In the genomic region with DNA sequence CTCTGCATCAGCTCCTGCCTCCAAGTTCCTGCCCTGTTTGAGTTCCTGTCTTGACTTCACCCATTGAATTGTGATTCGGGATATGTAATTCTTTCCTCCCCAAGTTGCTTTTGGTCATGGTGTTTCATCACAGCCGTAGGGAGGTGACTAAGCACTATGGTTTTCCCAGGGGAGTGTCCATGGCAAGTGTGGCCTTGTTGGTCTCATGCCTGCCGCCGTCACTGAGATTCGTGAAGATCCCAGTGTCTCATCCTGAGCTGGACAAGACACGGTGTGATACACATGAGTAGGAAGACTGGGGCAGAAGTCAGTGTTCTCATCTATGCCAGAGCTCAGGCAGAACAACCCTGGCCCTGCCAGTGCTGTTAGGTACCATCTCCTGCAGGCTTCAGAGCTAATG, we compare ENCODE assay signal across 28 mouse cellular contexts. TPM values are rescaled to one million over a fixed set of nuclear protein-coding genes. Genes with fewer than 3 reads are reported as not detected.
A peak's percentile ranks its signal among the peaks of the same experiment; 100 is the strongest.
DNase-seq lines count a peak whose midpoint lies in the region; ATAC-seq and TF ChIP-seq lines count a peak whose summit lies in the region.
"Had no signal": no experiment of that assay in that cellular context is flagged by ENCODE, and none has a peak within 500 bp of the region (broad histone marks: within the 10 kb centered on the region; RNA-seq: fewer than 3 reads in every experiment).

No protein-coding gene starts in this region.

- H3K4me3 ChIP-seq in hindbrain, postnatal 0 days (ENCODE audit: low read length) = no peak overlapping the region
- H3K4me3 ChIP-seq: embryonic facial prominence, embryonic 12.5 days; embryonic facial prominence, embryonic 15.5 days; forebrain, embryonic 12.5 days; forebrain, embryonic 15.5 days; heart, adult 2 months; heart, embryonic 10.5 days; heart, embryonic 13.5 days; hindbrain, embryonic 12.5 days; hindbrain, embryonic 15.5 days; intestine, embryonic 15.5 days had no signal

- no peak overlapping the region for H3K9ac ChIP-seq in hindbrain, postnatal 0 days (replicated peaks; ENCODE audit: low read length)
- H3K9ac ChIP-seq: embryonic facial prominence, embryonic 12.5 days; embryonic facial prominence, embryonic 15.5 days; forebrain, embryonic 12.5 days; forebrain, embryonic 15.5 days; heart, embryonic 13.5 days; hindbrain, embryonic 12.5 days; hindbrain, embryonic 15.5 days; intestine, embryonic 15.5 days had no signal

- WGBS in hindbrain, postnatal 0 days = 93% methylated on average over 6 of the region's 6 CpGs

- DNase-seq in adrenal gland, adult 2 months = peak; percentile 84
- no peak for DNase-seq in adrenal gland, adult 18-20 months (ENCODE audit: low spot score in 2 of 2)
- peak; percentile 57 for DNase-seq in adrenal gland, adult 8-10 months
- peak; percentile 60 for DNase-seq in adrenal gland, postnatal 25 days
- DNase-seq in kidney, adult 8-10 months = no peak
- no peak for DNase-seq in hindbrain, postnatal 0 days (ENCODE audit: low spot score)
- DNase-seq: cerebellum, adult 11 months; cerebellum, adult 2 months; cerebellum, adult 9-11 months; cerebellum, postnatal 25 days; gastrocnemius, postnatal 25 days; heart, adult 2 months; heart, postnatal 14 days; heart, postnatal 4 days; kidney, adult 11 months; kidney, adult 9 months had no signal

- TF ChIP-seq CTCF in hindbrain, postnatal 0 days (IDR thresholded peaks at IDR 0.05; ENCODE audit: low read depth) = no peak

- peaks cover 14% of the 10 kb centered on the region; the same call in 1 of the 2 replicates for H3K36me3 ChIP-seq in hindbrain, postnatal 0 days (ENCODE audit: insufficient read depth, low read length)
- H3K36me3 ChIP-seq: intestine, embryonic 15.5 days had no signal

- no peak overlapping the region for H3K27ac ChIP-seq in hindbrain, postnatal 0 days
- H3K27ac ChIP-seq: embryonic facial prominence, embryonic 12.5 days; embryonic facial prominence, embryonic 15.5 days; forebrain, embryonic 12.5 days; forebrain, embryonic 15.5 days; heart, adult 2 months; heart, embryonic 10.5 days; heart, embryonic 13.5 days; hindbrain, embryonic 12.5 days; hindbrain, embryonic 15.5 days; intestine, embryonic 15.5 days had no signal

- H3K9me3 ChIP-seq in hindbrain, postnatal 0 days (ENCODE audit: low read length) = no peaks in the 10 kb centered on the region
- H3K9me3 ChIP-seq: embryonic facial prominence, embryonic 12.5 days; embryonic facial prominence, embryonic 15.5 days; forebrain, embryonic 12.5 days; forebrain, embryonic 15.5 days; G1E; heart, embryonic 10.5 days; heart, embryonic 13.5 days; hindbrain, embryonic 12.5 days; hindbrain, embryonic 15.5 days; intestine, embryonic 15.5 days had no signal

- no peak for ATAC-seq in granulocyte monocyte progenitor cell, adult 5-6 weeks (replicated peaks; ENCODE audit: poor library complexity, severe bottlenecking)
- no peak for ATAC-seq in hindbrain, postnatal 0 days
- ATAC-seq: forebrain, embryonic 15.5 days; intestine, embryonic 15.5 days; Patski had no signal

- no peaks in the 10 kb centered on the region for H3K4me1 ChIP-seq in hindbrain, postnatal 0 days (ENCODE audit: insufficient read depth, low read length)
- H3K4me1 ChIP-seq: embryonic facial prominence, embryonic 12.5 days; forebrain, embryonic 12.5 days; heart, embryonic 10.5 days; hindbrain, embryonic 12.5 days had no signal

- H3K4me2 ChIP-seq in hindbrain, postnatal 0 days (ENCODE audit: low read depth, low read length) = no peak overlapping the region
- H3K4me2 ChIP-seq: embryonic facial prominence, embryonic 12.5 days; embryonic facial prominence, embryonic 15.5 days; forebrain, embryonic 12.5 days; forebrain, embryonic 15.5 days; heart, embryonic 13.5 days; hindbrain, embryonic 12.5 days; hindbrain, embryonic 15.5 days; intestine, embryonic 15.5 days had no signal

- H3K27me3 ChIP-seq in hindbrain, postnatal 0 days (ENCODE audit: insufficient read depth, low read length) = no peaks in the 10 kb centered on the region
- H3K27me3 ChIP-seq: embryonic facial prominence, embryonic 12.5 days; embryonic facial prominence, embryonic 15.5 days; forebrain, embryonic 12.5 days; forebrain, embryonic 15.5 days; heart, embryonic 13.5 days; hindbrain, embryonic 12.5 days; hindbrain, embryonic 15.5 days; intestine, embryonic 15.5 days; Patski had no signal

RNA-seq across cellular contexts. Expression of a gene that starts 26.2 kb away (rescaled TPM):
- total RNA-seq in adrenal gland, adult 2 months (2021) = 1 to 10 TPM; 2.7 to 5.7 TPM
- polyA plus RNA-seq in adrenal gland, adult 2 months (2012; rRNA removed) = 8.5 and 11.4 TPM in 2 replicates
- 1 to 10 TPM; 3.7 to 4.2 TPM for total RNA-seq in adrenal gland, adult 18-20 months (2021)
- 1 to 10 TPM; 3.7 to 9.3 (median 5.8) TPM for total RNA-seq in adrenal gland, adult 8-10 months (2022)
- total RNA-seq in adrenal gland, postnatal 25 days (2021) = 3.2 and 4.5 TPM in 2 replicates
- 1.4 TPM in 1 of 2 replicates, not detected in the other for total RNA-seq in granulocyte monocyte progenitor cell, adult 5-6 weeks (2014; fragmentation: Nextera tagmentation)
- total RNA-seq in granulocyte monocyte progenitor cell, adult 5-6 weeks (2017) = 0.21 and 0.30 TPM in 2 replicates
- total RNA-seq in hindbrain, postnatal 0 days (2014; rRNA removed) = 83.9 and 92.9 TPM in 2 replicates
- 41.8 and 44.6 TPM in 2 replicates for polyA plus RNA-seq in hindbrain, postnatal 0 days (2015; fragmentation: Nextera tagmentation; extraction: Ambion mirVana)

Comparison
In these comparisons a context has a peak if more than half of its experiments do, and no peak if none do; other contexts are left out.
1. DNase-seq: peak in adrenal gland, adult 2 months (single experiment), adrenal gland, adult 8-10 months (single experiment) and adrenal gland, postnatal 25 days (single experiment); none in adrenal gland, adult 18-20 months (0 of 2), kidney, adult 8-10 months (0 of 2) and hindbrain, postnatal 0 days (single experiment).